Mouse (Mus musculus) heart, postnatal 10 days (tissue): ENCODE measurements at regions not wholly inside any gene's neighbourhood (a gene's known extent, or its start where the extent isn't known, plus 50 kb on each side); places are given as distances from the start of the nearest gene placed in this dataset.
"Not testable (repeated sequence)": the region's sequence is repeated elsewhere in the genome, so short reads cannot be mapped to it uniquely, and the experiment has no call there.

ENCODE experiments used
- DNase-seq, 2 experiments: peaks; one replicate each; pipeline ENCODE4 v3.0.0; 2021
- intact Hi-C: fragments of 180-260 bp; cut with DNase I; formaldehyde crosslinking; loops from one replicate; pipeline ENCODE4 v1.15.1; 2025

GRCm38 (mm10) chr6:19855476-19855875 is 989.4 kb downstream of the Ankrd7 start:
- intact Hi-C loops, DNase-seq: not testable (repeated sequence)

DNA sequence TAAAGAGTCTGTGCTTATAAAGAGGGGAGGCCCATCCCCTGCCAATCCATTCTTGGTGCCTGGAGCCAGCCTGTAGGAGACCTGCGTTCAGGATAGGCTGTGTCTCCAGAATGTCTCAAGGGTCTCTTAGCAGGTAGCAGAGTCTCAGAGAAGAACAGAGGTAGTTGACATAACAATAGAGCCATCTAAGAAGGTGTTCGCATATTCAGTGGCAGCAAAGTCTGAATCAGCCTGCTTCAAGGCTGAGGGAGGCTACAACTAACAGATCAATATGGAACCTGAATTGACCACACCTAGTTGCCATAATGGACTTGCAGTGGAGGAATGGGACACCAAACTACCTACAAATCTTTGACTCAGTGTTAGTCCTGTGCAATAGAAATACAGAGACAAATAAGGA is 998.0 kb downstream of the Ankrd7 start:
- no peak for DNase-seq
- intact Hi-C loops: no loop called here

GRCm38 (mm10) chr6:19869697-19870096 is 1003.6 kb downstream of the Ankrd7 start:
- DNase-seq: no peak
- intact Hi-C loops: no loop called here

GRCm38 (mm10) chr6:19911181-19911580 is 1045.1 kb downstream of the Ankrd7 start:
- intact Hi-C loops: no loop called here
- DNase-seq: no peak

GRCm38 (mm10) chr6:19941784-19942183 is 1075.7 kb downstream of the Ankrd7 start:
- DNase-seq, intact Hi-C loops: not testable (repeated sequence)

DNA sequence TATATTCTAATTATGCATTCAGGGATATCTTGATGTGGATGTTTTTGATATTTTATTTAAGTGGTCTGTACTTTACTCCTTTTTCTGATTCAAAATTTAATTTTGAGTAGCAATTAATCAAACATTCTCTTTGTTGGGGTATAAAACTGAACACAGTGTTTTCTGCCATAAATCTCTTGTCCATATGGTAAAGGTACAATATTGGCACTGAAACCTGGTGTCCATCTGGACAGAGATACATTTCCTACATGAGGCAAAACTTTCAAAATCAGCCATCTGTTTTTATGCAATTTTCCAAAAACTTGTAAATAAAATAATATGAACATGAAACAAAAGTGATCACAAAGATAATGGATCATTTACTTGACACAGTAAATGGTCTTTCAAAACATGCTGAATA is 1078.2 kb downstream of the Ankrd7 start:
- no peak for DNase-seq
- intact Hi-C loops: no loop called here

GRCm38 (mm10) chr6:19945693-19946092 is 1079.6 kb downstream of the Ankrd7 start:
- intact Hi-C loops: no loop called here
- no peak for DNase-seq

DNA sequence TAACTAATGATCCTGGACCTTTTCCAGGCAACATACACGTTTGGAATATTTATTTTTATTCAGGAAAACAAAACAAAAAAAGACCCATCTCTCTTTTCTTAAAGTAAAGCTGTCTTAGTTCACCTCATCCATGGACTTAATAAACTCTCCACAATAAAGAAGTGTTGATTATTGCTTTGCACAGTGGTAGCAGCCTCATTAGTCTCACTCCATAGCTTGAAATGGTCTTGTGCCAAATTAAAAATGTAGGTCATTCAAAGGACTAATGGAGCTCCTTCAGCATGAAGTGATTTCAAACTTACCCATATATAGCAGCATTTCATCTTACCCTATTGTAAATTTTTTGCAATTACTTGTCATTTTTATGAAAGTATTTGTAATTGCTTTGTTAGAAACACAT is 1109.8 kb downstream of the Ankrd7 start:
- intact Hi-C loops: no loop called here
- DNase-seq: no peak

GRCm38 (mm10) chr6:19991829-19992228 is 1125.7 kb downstream of the Ankrd7 start:
- DNase-seq: no peak
- intact Hi-C loops: no loop called here

GRCm38 (mm10) chr6:20028466-20028865 is 1162.3 kb downstream of the Ankrd7 start:
- DNase-seq: no peak
- intact Hi-C loops: no loop called here

GRCm38 (mm10) chr6:20037769-20038168 is 1171.7 kb downstream of the Ankrd7 start:
- intact Hi-C loops: no loop called here
- DNase-seq: peak; percentile 61 to 70

GRCm38 (mm10) chr6:20078666-20079065 is 1136.6 kb upstream of the Kcnd2 start:
- DNase-seq: no peak
- intact Hi-C loops: no loop called here

GRCm38 (mm10) chr6:20092057-20092917 is 1123.0 kb upstream of the Kcnd2 start:
- no peak for DNase-seq
- intact Hi-C loops: no loop called here

DNA sequence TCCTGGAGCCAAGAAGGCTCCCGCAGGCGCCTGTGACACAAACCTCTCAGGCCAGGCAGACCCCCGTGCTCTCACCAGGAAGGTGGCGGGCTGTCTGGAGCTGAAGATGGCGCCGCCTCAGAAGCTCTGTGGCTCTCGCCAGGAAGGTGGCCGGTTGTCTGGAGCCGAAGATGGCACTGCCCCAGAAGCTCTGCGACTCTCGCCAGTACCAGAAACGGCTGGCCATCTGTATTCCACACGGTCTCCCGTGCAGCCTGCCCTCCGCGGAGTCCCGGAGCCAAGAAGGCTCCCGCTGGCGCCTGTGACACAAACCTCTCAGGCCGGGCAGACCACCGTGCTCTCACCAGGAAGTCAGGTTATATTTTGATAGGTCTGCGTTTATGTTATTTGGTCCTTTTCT is 1081.3 kb upstream of the Kcnd2 start:
- intact Hi-C loops, DNase-seq: not testable (repeated sequence)

- no peak for DNase-seq
- intact Hi-C loops: no loop called here
Measured at GRCm38 (mm10) chr6:20137546-20137945, 1077.8 kb upstream of the Kcnd2 start.
